Mouse (Mus musculus) adrenal gland, adult 18-20 months (tissue): ENCODE data around the gene Lbx2. TPM values are rescaled to one million over a fixed set of nuclear protein-coding genes. Genes with fewer than 3 reads are reported as not detected.

Experiments used
- DNase-seq, 2 experiments: peaks; one replicate each; pipeline ENCODE4 v3.0.0; 2021 to 2022; ENCODE audit warnings: low spot score in 2 of 2
- long read RNA-seq, 2 experiments: library from polyadenylated mRNA; stranded (forward); transcript quantifications; one replicate each; pipeline ENCODE4 v2.0.0; 2021
- total RNA-seq, 2 experiments: library from RNA; stranded (reverse); gene quantifications; 1 replicate in 1 of 2; 2 replicates in 1 of 2; pipeline ENCODE4 v1.2.3; 2021

The Lbx2 gene
- 1 to 10 TPM; 5.0 to 7.6 TPM for total RNA-seq
- long read RNA-seq, experiment 1, partial matches to known transcripts: 0 of 1 reads
- long read RNA-seq, experiment 1, other reads (novel, unspliced or antisense): 1 of 1 reads
- long read RNA-seq, experiment 2, transcript Lbx2-201 (2 exons, 817 nt): major isoform, 6 of 13 reads
- long read RNA-seq, experiment 2, transcript Lbx2-202 (2 exons, 531 nt): minor isoform, 5 of 13 reads
- long read RNA-seq, experiment 2, partial matches to known transcripts: 0 of 13 reads
- long read RNA-seq, experiment 2, other reads (novel, unspliced or antisense): 2 of 13 reads

- peak in 1 of 2 experiments; percentile 48 for DNase-seq
Measured at GRCm38 (mm10) chr6:83086121-83087035, at the start of gene Lbx2. Gene Lbx2 (plus strand): TSS chr6:83086367.

GRCm38 (mm10) chr6:83037188-83037587 is 49.0 kb upstream of the Lbx2 start:
- DNase-seq: no peak

GRCm38 (mm10) chr6:83038496-83039012 is 47.6 kb upstream of the Lbx2 start:
- DNase-seq: peak; percentile 98 to 99

- no peak for DNase-seq
Measured at GRCm38 (mm10) chr6:83040601-83041000, 45.6 kb upstream of the Lbx2 start.

- no peak for DNase-seq
Measured at GRCm38 (mm10) chr6:83043561-83043960, 42.6 kb upstream of the Lbx2 start.

GRCm38 (mm10) chr6:83043993-83044392 is 42.2 kb upstream of the Lbx2 start:
- DNase-seq: no peak

- DNase-seq: no peak
Measured at GRCm38 (mm10) chr6:83044742-83045141, 41.4 kb upstream of the Lbx2 start.

GRCm38 (mm10) chr6:83049367-83049766 is 36.8 kb upstream of the Lbx2 start:
- DNase-seq: no peak

- peak in 1 of 2 experiments; percentile 29 for DNase-seq
Measured at GRCm38 (mm10) chr6:83053136-83053960, 32.8 kb upstream of the Lbx2 start.

GRCm38 (mm10) chr6:83054074-83054851 is 31.9 kb upstream of the Lbx2 start, which contains the start of gene Aup1:
Gene Aup1 (plus strand): TSS chr6:83054521.
- DNase-seq: peak; percentile 93 to 94

- DNase-seq: no peak
Measured at GRCm38 (mm10) chr6:83054871-83055431, 31.2 kb upstream of the Lbx2 start, which contains the start of gene Htra2. Gene Htra2 (minus strand): TSS chr6:83055273.

- DNase-seq: no peak
Measured at GRCm38 (mm10) chr6:83057790-83058189, 28.4 kb upstream of the Lbx2 start, which contains the start of gene Dqx1. Gene Dqx1 (plus strand): TSS chr6:83057844.

- no peak for DNase-seq
Measured at GRCm38 (mm10) chr6:83058725-83059124, 27.4 kb upstream of the Lbx2 start.

- no peak for DNase-seq
Measured at GRCm38 (mm10) chr6:83065995-83066394, 20.2 kb upstream of the Lbx2 start.

- DNase-seq: no peak
Measured at GRCm38 (mm10) chr6:83066441-83066840, 19.7 kb upstream of the Lbx2 start.

GRCm38 (mm10) chr6:83068221-83068620 is 17.9 kb upstream of the Lbx2 start:
- DNase-seq: no peak

- no peak for DNase-seq
Measured at GRCm38 (mm10) chr6:83068706-83069487, 17.3 kb upstream of the Lbx2 start.

GRCm38 (mm10) chr6:83069488-83070246 is 16.5 kb upstream of the Lbx2 start:
- DNase-seq: no peak

GRCm38 (mm10) chr6:83070247-83070310 is 16.1 kb upstream of the Lbx2 start, which contains the start of gene Tlx2:
Gene Tlx2 (minus strand): TSS chr6:83070293.
- no peak for DNase-seq
